Mouse (Mus musculus): ENCODE measurements at regions not wholly inside any gene's neighbourhood (a gene's known extent, or its start where the extent isn't known, plus 50 kb on each side); places are given as distances from the start of the nearest gene placed in this dataset.

DNA sequence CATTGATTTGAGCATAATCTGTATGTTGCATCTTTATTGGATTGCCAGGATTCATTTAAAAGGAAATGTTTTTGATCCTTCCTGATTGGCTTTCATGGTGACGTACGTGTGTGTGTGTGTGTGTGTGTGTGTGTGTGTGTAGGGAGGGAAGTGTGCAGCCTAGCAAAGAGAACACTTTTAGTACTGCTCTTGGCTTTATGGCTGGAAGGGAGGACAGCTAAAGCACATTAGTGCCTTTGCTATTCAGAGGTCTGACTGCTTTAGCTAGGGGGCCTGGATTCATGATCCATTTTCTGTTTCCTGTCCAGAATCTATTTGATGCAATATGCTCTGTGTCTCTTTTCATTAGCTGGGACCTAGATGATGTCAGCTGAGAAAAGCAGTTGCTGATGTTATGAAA lies 155.6 kb upstream of the Itga1 start:
- DNase-seq (ENCODE audit: low spot score in 2 of 2): no peak

DNA sequence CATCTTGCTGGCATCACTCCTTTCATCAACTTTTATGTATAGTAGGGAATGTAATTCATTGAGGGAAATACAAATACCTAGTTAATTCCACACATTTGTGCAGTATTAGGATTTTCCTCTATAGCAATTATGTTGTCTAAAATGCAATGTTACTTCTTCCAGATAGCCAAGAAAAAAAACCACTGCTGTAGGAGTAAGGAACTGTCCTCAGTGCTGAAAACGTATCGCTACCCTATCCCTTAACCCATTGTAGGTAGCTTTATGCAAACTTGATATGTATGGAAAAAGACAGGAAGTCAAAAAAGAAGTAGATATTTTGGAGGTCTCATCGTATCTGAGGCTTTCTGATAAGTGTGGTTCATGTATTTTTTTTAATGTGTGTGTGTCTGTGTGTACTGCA lies 150.8 kb upstream of the Itga1 start:
- DNase-seq (ENCODE audit: low spot score in 2 of 2): no peak

DNA sequence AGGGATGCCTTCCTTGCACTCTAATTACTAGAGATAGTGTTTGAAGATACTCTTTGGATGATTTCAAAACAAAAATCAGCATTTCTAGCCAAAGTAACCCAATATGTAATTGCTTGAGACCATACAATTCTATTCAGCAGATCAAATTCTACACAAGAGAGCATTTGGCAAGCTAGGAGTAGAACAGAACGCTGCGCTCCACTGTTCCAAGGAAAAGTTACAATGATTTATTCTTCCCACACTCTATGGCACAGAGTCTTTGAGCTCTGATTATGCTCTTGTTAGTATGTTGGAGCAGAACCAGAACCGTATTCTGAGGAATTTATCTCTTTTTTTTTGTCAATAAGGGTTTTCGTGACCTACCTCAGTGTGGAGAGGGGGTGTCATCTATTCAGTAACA lies 130.2 kb upstream of the Itga1 start:
- DNase-seq (ENCODE audit: low spot score in 2 of 2): no peak

DNA sequence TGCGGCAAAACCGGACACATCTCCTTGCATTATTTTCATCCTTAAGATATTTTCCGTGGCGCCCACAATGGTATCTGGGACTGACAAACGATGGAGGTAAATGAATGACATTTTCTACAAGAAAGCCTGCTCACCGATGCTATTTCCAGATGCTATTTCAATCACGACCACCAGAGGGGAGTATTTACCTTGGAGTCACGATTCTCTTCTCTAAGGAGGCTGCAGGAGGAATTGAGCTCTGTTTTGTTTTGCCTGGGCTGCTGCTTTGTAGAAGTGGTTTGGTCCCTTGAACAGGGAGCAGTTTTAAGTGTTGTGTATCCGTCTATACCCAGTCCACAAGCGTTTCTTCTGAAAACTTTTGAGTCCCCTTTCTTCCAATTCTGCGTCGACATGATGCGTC lies 128.7 kb upstream of the Itga1 start:
- peak; percentile 5 to 10 for DNase-seq (ENCODE audit: low spot score in 2 of 2)

DNA sequence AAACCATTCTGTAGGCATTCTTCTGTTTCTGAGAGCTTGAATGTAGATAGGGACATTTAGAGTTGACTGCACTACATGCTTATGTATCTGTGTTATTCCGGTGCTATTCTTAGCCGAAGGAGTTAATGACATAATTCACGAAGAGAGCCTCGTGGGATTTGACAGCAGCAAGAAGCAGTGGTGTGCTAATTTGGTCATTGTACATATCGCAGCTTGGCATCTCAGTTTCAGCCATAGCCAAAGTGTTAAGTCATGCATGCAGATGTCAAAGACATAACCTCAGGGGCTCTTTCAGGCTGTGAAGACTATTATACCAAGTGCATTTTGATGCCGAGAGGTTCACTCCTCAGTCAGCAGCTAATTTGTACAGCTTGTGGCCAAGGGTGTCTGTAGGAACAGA lies 125.1 kb upstream of the Itga1 start:
- DNase-seq (ENCODE audit: low spot score in 2 of 2): no peak

DNA sequence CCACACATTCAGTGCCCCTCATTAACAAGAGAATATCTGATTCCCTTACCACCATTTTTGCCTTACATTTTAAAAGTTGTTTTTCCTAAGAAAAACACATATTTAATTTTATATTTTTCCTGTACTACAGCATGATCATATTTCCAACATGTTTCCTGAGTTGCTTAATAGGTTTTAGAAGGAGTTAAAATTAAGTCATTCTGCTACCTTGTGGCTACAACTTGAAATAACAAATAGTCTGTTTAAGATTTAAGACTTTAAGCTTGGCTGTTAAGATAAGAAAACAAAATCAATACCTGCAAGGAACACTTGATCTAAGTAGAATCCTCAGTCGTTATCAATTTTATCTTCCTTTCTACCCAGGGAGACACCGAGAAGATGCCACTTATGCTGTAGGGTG lies 117.9 kb upstream of the Itga1 start:
- no peak for DNase-seq (ENCODE audit: low spot score in 2 of 2)

DNA sequence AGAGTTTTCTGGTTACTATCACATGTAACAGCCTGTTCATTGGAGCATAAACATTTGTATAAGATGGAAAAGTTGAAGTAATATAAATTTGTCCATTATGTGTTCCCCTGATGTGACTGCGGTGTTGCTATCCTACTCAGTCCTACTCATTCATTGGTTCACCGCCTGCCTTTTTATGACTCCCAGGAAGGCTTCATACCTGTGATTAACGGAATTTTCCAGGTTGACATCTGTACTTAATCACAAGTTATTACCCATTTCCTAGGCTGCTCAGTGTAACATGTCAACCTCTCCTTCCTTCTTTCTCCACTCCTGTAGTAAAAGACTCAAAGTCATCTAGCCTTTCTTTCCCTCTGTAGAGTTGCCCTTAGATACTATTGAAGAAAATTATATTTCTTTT lies 109.5 kb upstream of the Itga1 start:
- no peak for DNase-seq (ENCODE audit: low spot score in 2 of 2)

DNA sequence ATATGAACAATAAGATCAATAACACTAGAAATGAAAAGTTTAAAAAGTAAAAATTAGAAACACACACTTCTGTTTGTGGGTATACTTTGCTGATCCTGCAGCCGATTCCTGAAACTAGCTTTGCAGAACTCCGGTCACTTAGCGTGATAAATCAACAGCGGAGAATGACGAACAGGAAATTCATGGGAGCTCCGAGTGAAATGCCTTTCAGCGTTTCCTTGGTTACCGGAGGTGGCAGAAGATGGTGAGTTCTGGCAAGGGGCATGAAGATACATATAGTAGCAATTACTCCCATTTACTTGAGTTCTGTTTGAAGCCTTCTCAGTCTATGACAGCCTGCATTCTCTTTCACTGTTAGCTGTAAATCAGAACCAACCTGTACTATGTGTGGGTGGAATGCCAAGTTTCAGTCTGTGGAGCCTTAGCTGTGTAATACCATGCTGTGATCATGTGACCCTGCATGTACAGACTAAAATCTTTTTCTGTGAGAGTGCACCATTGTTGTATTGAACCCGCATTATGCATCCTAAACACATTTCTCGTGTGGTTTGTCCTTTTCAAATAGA lies 109.0 kb upstream of the Itga1 start:
- DNase-seq (ENCODE audit: low spot score in 2 of 2): no peak

DNA sequence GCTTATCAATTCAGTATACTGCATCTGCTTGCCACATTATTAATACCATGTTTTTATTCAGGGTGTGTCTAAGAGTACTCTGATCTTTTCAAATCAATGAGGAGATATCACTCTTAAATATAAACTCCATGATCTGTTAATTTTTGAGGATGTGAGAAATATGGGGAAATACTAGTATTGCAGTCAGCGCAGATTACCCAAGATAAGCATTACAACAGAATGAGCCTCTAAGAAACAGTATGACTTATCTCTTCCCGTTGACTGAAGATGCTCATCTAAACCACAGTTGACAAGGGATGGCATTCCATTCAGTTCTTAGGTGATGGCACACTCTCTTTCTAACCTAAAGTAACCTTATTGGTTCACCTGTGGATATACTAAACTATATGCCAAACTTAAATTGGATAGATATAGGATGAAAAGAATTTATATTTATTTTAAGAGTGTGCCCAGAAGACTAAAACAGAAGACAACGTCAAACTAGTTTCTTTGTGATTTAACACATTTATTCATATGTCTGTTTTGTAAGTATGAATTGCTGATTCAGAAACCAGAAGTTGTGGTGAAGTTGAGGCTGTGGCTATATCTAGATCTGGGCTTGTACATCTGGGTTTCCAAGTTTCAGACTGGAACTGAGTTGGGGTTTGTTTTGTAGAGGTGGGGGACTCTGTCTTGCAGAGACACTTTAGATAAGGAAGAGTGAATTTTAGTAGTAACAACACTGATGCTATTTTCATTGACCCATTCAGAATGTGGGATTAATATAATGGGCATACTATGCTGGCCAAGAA lies 107.8 kb upstream of the Itga1 start:
- DNase-seq (ENCODE audit: low spot score in 2 of 2): no peak

DNA sequence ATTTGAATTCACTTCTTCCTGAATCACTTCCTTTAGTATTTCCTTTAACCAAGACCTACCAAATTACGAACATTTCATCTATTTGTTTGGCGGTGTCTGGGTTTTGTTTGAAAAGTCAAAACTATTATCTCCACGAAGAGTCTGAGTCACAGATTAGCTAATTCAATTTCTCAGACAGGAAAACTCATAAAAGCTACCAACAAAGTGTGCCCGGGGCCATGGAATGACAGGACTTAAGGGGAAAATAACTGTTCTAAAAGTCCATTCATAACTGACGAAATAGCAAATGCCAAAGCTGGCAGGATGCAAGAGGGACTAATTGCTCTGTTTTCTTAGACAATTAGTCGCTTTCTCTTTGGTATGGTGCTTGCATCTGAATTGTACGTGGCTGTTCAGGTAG lies 105.0 kb upstream of the Itga1 start:
- DNase-seq (ENCODE audit: low spot score in 2 of 2): no peak

DNA sequence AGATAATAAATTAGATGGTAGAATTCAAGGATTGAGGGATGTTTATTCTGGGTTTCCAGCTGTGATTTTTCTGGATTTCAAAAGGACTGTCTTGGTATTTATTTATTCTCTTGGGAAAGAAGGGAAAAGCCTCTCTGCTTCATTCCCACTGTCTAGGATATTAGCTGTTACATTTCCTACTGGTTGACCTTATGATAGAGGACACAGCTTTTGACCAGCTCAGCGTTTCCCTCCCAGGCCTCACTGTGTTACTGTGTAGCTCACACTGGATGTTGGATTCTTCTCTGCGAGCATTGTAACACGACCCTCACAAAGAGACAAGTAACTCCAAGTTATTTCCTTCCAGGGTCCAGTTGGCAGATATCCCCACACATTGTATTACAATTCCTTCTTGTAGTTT lies 97.4 kb upstream of the Itga1 start:
- DNase-seq (ENCODE audit: low spot score in 2 of 2): no peak

DNA sequence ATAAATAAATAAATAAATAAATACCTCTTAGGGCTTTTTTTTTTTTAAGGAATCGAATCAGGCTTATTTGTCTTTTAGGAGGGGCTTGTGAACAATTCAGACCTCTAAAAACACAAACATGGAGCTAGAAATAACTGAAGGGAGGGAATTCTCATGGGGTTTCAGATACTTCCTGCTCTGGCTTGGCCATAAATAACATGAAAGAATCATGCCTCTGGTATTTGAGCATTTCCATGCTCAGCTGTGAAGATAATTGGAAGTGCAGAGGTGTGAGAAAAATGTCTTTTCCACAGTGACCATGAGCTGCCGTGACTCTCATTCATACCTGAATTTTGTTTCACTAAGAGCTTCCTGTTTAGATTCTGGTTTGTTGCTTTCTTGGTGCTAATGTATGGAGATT lies 86.3 kb upstream of the Itga1 start:
- DNase-seq (ENCODE audit: low spot score in 2 of 2): no peak

DNA sequence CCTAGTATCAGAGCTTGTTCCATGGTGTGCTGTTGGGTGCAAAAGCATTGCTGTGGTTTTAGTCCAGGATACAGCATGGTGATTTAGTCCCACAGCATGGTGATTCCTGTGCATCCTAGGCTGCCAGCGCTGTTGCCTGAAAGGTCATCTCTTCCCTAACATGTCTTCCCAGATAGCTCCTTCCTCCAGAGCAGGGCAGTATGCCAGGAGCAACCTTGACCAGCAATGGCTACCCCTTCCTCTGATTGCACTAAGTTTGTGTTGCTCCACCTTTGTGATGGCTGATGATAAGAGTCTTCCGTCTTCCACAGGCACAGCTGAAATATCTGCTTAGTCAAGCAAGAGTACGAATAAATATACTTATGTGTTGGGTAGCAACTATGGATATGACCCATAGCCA lies 85.6 kb upstream of the Itga1 start:
- no peak for DNase-seq (ENCODE audit: low spot score in 2 of 2)

DNA sequence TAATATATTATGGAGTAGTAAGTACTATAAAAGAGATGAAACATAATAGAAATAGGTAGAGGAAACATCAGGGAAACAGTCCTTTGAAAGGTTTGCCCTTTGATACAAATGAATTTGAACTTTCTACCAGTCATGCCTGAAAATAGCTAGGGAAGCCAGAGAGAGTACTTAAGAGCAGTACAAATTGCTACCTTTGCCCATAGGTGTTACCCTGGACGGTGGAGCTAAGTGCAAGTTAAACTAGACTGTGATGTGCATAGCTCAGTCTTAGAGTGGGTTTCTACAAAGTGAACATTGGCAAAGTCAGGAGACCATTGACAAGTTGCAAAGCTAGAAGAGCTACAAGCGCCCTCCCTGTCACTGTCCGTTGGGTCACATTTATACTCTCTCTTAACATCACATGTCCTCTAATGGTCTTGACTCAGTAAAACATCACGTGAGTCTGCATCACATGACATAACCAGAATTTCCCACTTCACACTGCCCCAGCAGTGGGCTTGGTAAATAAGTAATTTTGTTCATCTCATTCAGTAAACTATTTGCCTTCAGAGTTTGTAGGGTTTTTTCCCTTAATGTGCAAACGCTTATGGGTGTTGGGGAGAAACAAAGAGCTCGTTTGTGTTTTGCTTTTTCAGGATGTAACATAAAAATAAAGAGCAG lies 80.6 kb upstream of the Itga1 start:
- DNase-seq (ENCODE audit: low spot score in 2 of 2): no peak

DNA sequence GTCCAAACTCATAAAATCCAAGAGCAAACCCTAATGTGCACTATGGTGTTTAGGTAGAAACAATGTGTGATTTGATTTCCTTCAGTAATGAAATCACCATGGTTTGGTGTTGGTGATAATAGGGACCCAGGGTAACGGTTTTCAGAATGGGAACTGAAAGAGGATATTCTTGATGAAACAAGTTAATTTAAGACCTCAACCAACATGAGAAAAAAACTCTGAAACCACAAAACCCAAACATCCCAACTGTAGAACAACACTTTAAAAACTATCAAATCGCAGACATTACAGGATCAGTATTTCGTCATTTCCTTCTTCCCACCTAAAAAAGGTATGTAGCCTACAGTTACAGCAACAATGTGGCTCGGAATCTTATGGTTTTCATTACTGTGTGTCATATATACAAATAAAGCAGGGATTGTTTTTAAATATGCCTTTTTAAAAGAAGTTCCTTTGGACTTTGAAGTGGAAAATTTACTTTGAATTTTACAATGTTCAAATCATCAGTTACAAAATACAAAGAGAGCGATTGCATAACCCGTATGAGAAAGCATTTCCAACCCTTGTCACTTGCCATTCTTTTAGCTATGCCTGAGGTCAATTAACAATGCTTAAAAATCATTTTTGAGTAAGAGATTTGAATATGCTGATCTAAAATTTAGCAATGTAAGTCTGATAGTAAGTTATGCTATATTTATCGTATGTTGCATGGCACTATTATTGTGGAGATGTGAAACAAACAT lies 76.6 kb upstream of the Itga1 start:
- no peak for DNase-seq (ENCODE audit: low spot score in 2 of 2)

DNA sequence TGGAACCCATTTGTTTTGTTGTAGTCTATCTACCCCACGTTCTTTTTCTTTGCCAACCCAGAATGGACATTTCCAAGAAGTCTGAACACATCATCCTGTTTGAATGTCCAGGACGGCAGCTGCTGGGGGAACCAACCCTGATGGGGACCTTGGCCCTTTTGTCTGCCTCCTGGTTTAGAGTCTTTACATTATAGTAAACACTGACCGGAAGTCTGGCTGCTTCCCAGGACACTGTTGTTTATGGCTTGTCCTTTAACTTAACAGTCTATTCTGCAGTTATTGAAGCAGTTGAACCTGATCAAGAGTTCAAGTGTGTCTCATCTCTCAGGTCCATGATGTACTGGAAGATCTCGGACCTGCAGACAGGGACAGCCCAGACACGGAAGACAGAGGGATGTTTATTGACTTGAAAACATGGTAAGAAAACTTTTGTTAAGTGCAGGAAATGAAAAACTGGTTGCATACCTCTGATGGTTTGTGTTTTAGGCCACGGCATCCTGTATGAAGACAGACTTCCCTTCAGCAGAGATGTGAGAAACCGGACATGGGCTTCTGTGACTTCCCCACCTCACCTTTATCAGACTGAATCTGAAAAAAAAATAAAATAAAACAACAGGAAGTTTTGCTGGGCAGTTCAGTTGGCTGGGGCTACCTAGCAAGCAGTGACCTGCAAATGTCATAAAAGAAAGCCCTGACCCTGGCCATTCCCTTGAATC lies 69.7 kb upstream of the Itga1 start:
- no peak for DNase-seq (ENCODE audit: low spot score in 2 of 2)

DNA sequence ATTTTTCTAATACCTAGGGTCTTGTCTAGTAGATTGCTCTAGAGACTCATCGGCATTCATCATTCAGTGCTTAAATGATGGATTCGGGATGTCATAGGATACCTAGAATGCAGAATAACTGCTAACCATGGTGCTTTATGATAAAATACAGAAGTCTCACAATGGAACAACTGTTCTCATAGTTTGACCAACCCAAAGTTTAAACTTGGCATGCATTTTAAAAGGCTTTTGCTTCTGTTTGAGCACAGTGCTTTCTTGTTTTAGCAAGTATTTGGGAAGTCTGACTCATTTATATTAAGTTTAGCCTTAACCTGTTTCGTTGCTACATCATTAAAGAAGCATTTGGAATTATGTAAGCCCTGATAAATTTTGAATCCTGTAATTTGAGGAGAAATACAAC lies 64.2 kb upstream of the Itga1 start:
- no peak for DNase-seq (ENCODE audit: low spot score in 2 of 2)

DNA sequence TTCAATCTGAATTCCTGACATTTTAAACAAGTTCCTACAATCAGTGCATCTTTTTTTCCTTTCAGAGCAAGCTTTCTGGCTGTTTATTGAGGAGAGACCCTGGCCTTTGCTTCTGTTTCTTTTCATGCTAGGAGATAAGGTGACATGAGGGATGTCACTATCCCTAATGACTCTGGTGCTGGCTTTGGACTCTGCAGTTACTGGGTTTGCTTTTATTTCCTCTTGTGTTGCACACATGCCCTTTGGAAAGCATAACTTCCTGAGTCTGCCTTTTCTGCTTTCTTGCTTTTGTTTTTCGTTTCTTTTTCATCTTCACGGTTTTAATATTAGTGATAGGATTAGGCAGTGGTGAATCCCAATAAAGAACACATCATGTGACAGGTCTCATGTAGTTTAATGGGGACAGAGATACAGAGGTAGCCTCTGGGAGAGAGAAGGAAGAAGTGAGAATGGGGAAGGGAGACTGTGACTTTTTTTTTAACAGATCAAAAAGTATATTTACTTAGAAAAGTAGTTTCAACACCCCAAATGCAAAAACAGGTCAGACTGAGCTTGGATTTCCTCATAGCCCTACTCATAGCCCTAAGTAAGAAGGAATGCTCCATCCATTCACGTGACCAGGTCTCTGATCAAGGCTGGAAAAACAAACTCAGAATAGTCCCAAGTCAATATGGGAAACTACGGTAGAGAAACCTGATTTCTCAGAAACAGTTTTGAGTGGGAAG lies 61.1 kb upstream of the Itga1 start:
- no peak for DNase-seq (ENCODE audit: low spot score in 2 of 2)

DNA sequence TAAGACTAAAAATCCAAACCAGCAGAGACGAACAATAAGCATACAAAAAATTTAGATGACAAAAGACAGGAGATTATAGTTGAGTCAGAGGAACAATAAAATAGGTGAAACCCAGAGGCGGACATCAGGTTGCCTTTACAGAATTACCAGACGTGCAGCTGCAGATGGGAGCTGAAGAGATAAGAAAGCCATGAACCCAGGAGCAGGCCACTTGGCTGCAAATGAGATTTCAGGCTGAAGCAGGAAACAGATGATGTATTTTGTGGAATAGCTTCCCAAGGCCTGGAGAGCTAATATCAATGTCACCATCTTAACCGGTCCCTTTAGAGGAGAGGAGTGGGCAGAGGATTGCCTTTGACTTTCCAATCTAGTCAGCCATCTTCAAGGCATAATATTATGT lies 57.6 kb upstream of the Itga1 start:
- DNase-seq (ENCODE audit: low spot score in 2 of 2): no peak

Data from urinary bladder, adult 18-20 months (tissue).